Mouse (Mus musculus) c-Kit-positive CD71-positive TER-119-negative erythroid progenitor cells, embryonic 14.5 days (primary cell): ENCODE data around the gene Gm15080.
"Not testable (repeated sequence)": the region's sequence is repeated elsewhere in the genome, so short reads cannot be mapped to it uniquely, and the experiment has no call there.

Experiments
- DNase-seq: peaks from one replicate; pipeline ENCODE4 v3.0.0-alpha.2; 2013; ENCODE audit warnings: low read depth

Gene Gm15080

DNA sequence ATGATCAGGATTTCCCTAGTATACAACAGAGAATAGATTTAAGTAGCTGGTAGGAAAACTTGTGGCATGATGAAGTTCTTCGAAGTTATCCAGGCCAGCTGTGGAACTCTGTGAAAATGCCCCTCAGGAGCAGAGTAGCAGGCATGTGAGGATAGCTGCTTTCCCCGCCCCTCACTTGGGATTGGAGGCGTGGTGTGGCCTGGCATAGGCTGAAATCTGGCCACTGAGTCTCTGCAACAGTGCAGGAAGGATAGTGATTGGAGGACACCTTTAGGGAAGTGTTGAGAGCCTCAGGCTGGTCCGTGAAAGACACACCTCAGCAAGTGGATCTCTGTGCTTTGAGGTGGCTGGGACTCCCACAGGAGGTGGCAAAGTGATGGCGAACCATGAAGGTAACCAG is at the start of gene Gm15080:
Gene Gm15080, plus strand, starts transcription at position 301 of the 400 bp plus-strand sequence.
- DNase-seq = not testable (repeated sequence)
